Mouse (Mus musculus): ENCODE data around the gene Krt87.

Krt87 gene

GRCm38 (mm10) chr15:101420903-101421302 lies 17.7 kb downstream of the Krt87 start:
- DNase-seq (ENCODE audit: inconsistent age in 2 of 2, low spot score in 1 of 2) = no peak

- DNase-seq (ENCODE audit: inconsistent age in 2 of 2, low spot score in 1 of 2) = no peak
Measured at GRCm38 (mm10) chr15:101418950-101419349, 19.7 kb downstream of the Krt87 start.

GRCm38 (mm10) chr15:101414807-101415565 lies 23.6 kb downstream of the Krt87 start:
- no peak for DNase-seq (ENCODE audit: inconsistent age in 2 of 2, low spot score in 1 of 2)

- no peak for DNase-seq (ENCODE audit: inconsistent age in 2 of 2, low spot score in 1 of 2)
Measured at GRCm38 (mm10) chr15:101413916-101414635, 24.5 kb downstream of the Krt87 start.

GRCm38 (mm10) chr15:101412188-101412587 lies 26.4 kb downstream of the Krt87 start:
- DNase-seq (ENCODE audit: inconsistent age in 2 of 2, low spot score in 1 of 2) = no peak

- DNase-seq (ENCODE audit: inconsistent age in 2 of 2, low spot score in 1 of 2) = no peak
Measured at GRCm38 (mm10) chr15:101410775-101411174, 27.8 kb downstream of the Krt87 start, which contains the start of gene Krt7. Gene Krt7, plus strand, starts transcription at chr15:101411043.

GRCm38 (mm10) chr15:101398269-101398668 lies 40.3 kb downstream of the Krt87 start:
- DNase-seq (ENCODE audit: inconsistent age in 2 of 2, low spot score in 1 of 2) = no peak

- no peak for DNase-seq (ENCODE audit: inconsistent age in 2 of 2, low spot score in 1 of 2)
Measured at GRCm38 (mm10) chr15:101397683-101398082, 40.9 kb downstream of the Krt87 start.

- DNase-seq (ENCODE audit: inconsistent age in 2 of 2, low spot score in 1 of 2) = no peak
Measured at GRCm38 (mm10) chr15:101396921-101397320, 41.7 kb downstream of the Krt87 start.

- DNase-seq (ENCODE audit: inconsistent age in 2 of 2, low spot score in 1 of 2) = no peak
Measured at GRCm38 (mm10) chr15:101396466-101396865, 42.1 kb downstream of the Krt87 start.

- DNase-seq (ENCODE audit: inconsistent age in 2 of 2, low spot score in 1 of 2) = no peak
Measured at GRCm38 (mm10) chr15:101394908-101395307, 43.7 kb downstream of the Krt87 start.

- DNase-seq (ENCODE audit: inconsistent age in 2 of 2, low spot score in 1 of 2) = no peak
Measured at GRCm38 (mm10) chr15:101392251-101392650, 46.4 kb downstream of the Krt87 start.

GRCm38 (mm10) chr15:101390203-101390602 lies 48.4 kb downstream of the Krt87 start:
- no peak for DNase-seq (ENCODE audit: inconsistent age in 2 of 2, low spot score in 1 of 2)

- peak in 1 of 2 experiments; percentile 57 for DNase-seq (ENCODE audit: inconsistent age in 2 of 2, low spot score in 1 of 2)
Measured at GRCm38 (mm10) chr15:101388034-101388541, 50.5 kb downstream of the Krt87 start.

- DNase-seq (ENCODE audit: inconsistent age in 2 of 2, low spot score in 1 of 2) = peak in 1 of 2 experiments; percentile 51
Measured at GRCm38 (mm10) chr15:101387176-101387575, 51.4 kb downstream of the Krt87 start.

GRCm38 (mm10) chr15:101385064-101385463 lies 53.5 kb downstream of the Krt87 start:
- DNase-seq (ENCODE audit: inconsistent age in 2 of 2, low spot score in 1 of 2) = peak in 1 of 2 experiments; percentile 20

- DNase-seq (ENCODE audit: inconsistent age in 2 of 2, low spot score in 1 of 2) = no peak
Measured at GRCm38 (mm10) chr15:101384610-101385009, 54.0 kb downstream of the Krt87 start.

- DNase-seq (ENCODE audit: inconsistent age in 2 of 2, low spot score in 1 of 2) = peak in 1 of 2 experiments; percentile 42
Measured at GRCm38 (mm10) chr15:101382811-101383210, 55.8 kb downstream of the Krt87 start.

GRCm38 (mm10) chr15:101381758-101382157 lies 56.8 kb downstream of the Krt87 start:
- DNase-seq (ENCODE audit: inconsistent age in 2 of 2, low spot score in 1 of 2) = peak; percentile 53 to 68
